Mouse (Mus musculus) intestine, embryonic 14.5 days (tissue): ENCODE measurements around the gene Spef1. TPM values are rescaled to one million over a fixed set of nuclear protein-coding genes. Genes with fewer than 3 reads are reported as not detected.
"Not testable (repeated sequence)": the region's sequence is repeated elsewhere in the genome, so short reads cannot be mapped to it uniquely, and the experiment has no call there.

Source experiments
- ATAC-seq: fragments of 200-750 bp; cut with Nextera tagmentation; replicated peaks from 2 replicates; pipeline ENCODE4 v1.8.0; 2017; ENCODE audit warnings: low read depth, moderate number of reproducible peaks, moderate TSS enrichment, moderate library complexity; ENCODE audit not compliant: low FRiP score, low TSS enrichment
- DNase-seq: peaks from one replicate; pipeline ENCODE4 v3.0.0-alpha.2; 2018; ENCODE audit warnings: low spot score
- H3K27ac ChIP-seq: fragments of 300-500 bp; sonication (generic); 2 replicates; pipeline ENCODE4 v1.5.1; 2014; ENCODE audit warnings: low read depth, mild to moderate bottlenecking, control low read depth
- H3K27me3 ChIP-seq: fragments of 300-500 bp; sonication (generic); replicated peaks from 2 replicates; pipeline ENCODE4 v1.6.1; 2014; ENCODE audit warnings: low read length, control low read depth; ENCODE audit not compliant: control insufficient read depth, insufficient read depth
- H3K36me3 ChIP-seq: fragments of 300-500 bp; sonication (generic); 2 replicates; pipeline ENCODE4 v1.6.1; 2014; ENCODE audit warnings: low read length, control low read depth; ENCODE audit not compliant: control insufficient read depth, insufficient read depth
- H3K4me1 ChIP-seq: fragments of 300-500 bp; sonication (generic); replicated peaks from 2 replicates; pipeline ENCODE4 v1.6.1; 2014; ENCODE audit warnings: low read length, control low read depth, mixed read lengths; ENCODE audit not compliant: control insufficient read depth, insufficient read depth
- H3K4me2 ChIP-seq: fragments of 300-500 bp; sonication (generic); 2 replicates; pipeline ENCODE4 v1.6.1; 2014; ENCODE audit warnings: low read length
- H3K4me3 ChIP-seq: fragments of 300-500 bp; sonication (generic); 2 replicates; pipeline ENCODE4 v1.5.1; 2014; ENCODE audit warnings: low read depth, low read length, control low read depth, mixed read lengths
- H3K9ac ChIP-seq: fragments of 300-500 bp; sonication (generic); 2 replicates; pipeline ENCODE4 v1.6.1; 2014; ENCODE audit warnings: mild to moderate bottlenecking, low read length
- H3K9me3 ChIP-seq: fragments of 300-500 bp; sonication (generic); 2 replicates; pipeline ENCODE4 v1.6.1; 2016; ENCODE audit warnings: low read length, control low read depth; ENCODE audit not compliant: control insufficient read depth
- WGBS: fragments of 180-500 bp; shearing (Covaris S2); extraction: QIAGEN DNeasy Blood & Tissue Kit; methylation state at CpG from one replicate; pipeline ENCODE4 v1.1.7; 2014; 5-methylcytosine and 5-hydroxymethylcytosine counted together
- polyA plus RNA-seq: library from polyadenylated mRNA; unstranded; fragments of >200 nt; fragmentation: Nextera tagmentation; extraction: Ambion mirVana; gene quantifications from 2 replicates; pipeline ENCODE4 v1.2.1, GENCODE M21; 2014

Spef1 gene
- polyA plus RNA-seq = 5.8 and 6.4 TPM in 2 replicates

DNA sequence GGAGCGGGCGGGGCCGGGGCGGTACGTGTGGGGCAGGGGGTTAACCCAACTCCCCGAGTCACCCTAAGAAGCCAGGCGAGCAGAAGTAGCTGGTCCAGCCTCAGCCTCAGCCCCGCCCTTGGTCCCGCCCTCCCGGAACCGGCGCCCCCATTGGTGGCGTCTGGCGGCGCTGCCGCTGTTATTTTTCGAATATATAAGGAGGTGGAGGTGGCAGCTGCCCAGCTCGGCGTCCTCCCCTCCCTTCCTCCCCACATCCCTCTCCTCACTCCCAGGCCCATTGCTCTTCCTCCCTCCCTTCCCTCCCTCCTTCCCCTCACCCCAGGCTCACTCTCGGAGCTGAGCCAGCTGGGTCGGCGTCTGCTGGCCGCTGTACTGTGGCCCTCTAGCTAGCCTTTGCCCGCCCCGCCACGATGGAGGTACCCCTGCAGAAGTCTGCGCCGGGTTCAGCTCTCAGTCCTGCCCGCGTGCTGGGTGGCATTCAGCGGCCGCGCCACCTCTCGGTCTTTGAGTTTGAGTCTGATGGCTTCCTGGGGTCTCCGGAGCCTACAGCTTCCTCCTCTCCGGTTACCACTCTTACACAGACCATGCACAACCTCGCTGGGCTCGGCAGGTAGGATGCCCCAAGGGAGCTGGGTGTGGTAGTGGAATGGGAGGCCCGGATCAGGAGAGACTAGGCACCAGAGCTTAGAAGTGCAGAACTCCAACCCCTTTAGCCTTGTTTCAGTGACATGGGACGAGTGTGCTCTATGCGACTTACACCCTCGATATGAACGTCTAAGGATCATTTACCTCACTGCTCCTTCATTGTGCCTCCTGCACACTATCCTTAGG lies at the start of gene Spef1, which contains the start of gene Cdc25b:
TSS of gene Spef1 (minus strand) at position 512 of the 831 bp plus-strand sequence.
TSS of gene Cdc25b (plus strand) at position 179 of the 831 bp plus-strand sequence.
- Histone ChIP-seq H3K4me1 (peaks cover 29% of the 10 kb centered on the region), H3K27me3 (no peaks in the 10 kb centered on the region), H3K27ac (peak within 1 kb of the TSS; percentile 58; the same call in 1 of the 2 replicates), H3K9ac (peak within 1 kb of the TSS; percentile 69), H3K36me3 (peaks cover 6% of the 10 kb centered on the region; the same call in 1 of the 2 replicates), H3K4me2 (peak within 1 kb of the TSS; percentile 69), H3K4me3 (peak within 1 kb of the TSS; percentile 66), H3K9me3 (no peaks in the 10 kb centered on the region)
- DNase-seq = peak; percentile 92
- peak; percentile 93 for ATAC-seq
- under 1% methylated on average over 36 of the region's 43 CpGs for WGBS

DNA sequence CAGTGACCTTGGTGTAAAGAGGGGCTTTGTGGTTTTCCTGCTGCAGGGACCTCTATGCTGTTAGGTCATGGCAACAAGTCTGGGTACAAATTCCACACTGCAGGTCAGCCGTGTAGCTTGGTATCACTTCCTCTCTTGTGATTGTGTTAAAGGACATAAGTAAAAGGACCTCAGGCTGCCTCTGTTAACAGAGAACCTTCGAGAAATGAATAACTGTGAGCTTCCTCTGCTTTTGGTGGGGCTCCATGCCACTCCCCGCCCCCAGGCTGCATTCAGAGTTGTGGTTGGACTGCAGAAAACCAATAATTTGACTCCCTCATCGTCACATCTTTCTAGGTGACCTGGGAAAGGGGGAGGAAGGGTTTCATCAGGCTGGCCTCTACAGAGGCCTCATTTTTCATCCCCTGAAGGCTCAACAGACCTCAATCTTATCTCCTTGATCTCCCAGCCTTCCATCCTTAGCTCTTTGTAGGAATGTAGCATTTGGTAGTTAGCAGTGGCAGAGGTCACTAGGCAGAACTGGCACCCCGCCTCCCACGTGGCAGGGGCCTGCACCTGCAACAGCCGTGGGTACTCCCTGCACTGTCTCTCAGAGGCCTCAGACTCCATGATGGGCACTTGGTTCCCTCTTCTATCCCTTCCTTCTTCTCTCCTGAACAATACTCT lies 48.0 kb upstream of the Spef1 start:
- Histone ChIP-seq H3K27ac (no peak overlapping the region), H3K4me2 (peak overlapping the region; percentile 97), H3K36me3 (peaks cover 16% of the 10 kb centered on the region), H3K9me3 (no peaks in the 10 kb centered on the region), H3K4me3 (peak overlapping the region; percentile 67; the same call in 1 of the 2 replicates), H3K9ac (peak overlapping the region; percentile 69; the same call in 1 of the 2 replicates), H3K27me3 (no peaks in the 10 kb centered on the region), H3K4me1 (peaks cover 18% of the 10 kb centered on the region)
- no peak for DNase-seq
- no peak for ATAC-seq
- 71% methylated on average over 7 of the region's 7 CpGs for WGBS

DNA sequence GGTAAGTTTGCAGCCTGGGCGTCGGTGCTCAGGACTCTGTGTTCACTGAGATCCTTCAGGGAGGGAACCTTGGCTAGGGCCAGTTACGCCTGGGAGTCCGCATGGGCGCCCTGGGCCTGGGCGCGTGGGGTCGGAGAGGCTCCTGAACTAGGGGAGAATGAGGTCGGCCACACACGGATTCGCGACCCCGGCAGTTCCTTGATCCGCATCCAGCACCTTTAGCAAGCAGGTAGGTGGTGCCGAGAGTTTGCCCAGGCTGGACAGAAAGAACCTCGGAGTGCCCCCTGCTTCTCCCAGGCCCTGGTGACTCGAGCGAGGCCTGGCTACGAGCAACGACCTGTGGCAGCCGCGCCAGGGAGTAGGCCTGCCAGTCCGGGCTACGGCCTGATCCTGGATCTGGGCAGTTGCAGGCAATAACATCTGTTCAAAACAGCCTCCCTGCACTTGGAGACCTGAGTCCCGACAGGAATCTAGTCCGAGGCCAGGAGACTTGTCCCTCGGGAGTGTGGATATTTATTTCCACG lies 47.1 kb upstream of the Spef1 start:
- peak overlapping the region; percentile 69 for H3K9ac ChIP-seq
- DNase-seq (no peak), ATAC-seq (peak; percentile 48; the same call in 1 of the 2 replicates)
- H3K4me2 ChIP-seq = peak overlapping the region; percentile 97
- WGBS = 13% methylated on average over 28 of the region's 28 CpGs
- peaks cover 18% of the 10 kb centered on the region for H3K4me1 ChIP-seq
- H3K4me3 ChIP-seq = peak overlapping the region; percentile 67
- no peaks in the 10 kb centered on the region for H3K9me3 ChIP-seq
- peak overlapping the region; percentile 16; the same call in 1 of the 2 replicates for H3K27ac ChIP-seq
- H3K36me3 ChIP-seq = peaks cover 7% of the 10 kb centered on the region
- H3K27me3 ChIP-seq = no peaks in the 10 kb centered on the region

DNA sequence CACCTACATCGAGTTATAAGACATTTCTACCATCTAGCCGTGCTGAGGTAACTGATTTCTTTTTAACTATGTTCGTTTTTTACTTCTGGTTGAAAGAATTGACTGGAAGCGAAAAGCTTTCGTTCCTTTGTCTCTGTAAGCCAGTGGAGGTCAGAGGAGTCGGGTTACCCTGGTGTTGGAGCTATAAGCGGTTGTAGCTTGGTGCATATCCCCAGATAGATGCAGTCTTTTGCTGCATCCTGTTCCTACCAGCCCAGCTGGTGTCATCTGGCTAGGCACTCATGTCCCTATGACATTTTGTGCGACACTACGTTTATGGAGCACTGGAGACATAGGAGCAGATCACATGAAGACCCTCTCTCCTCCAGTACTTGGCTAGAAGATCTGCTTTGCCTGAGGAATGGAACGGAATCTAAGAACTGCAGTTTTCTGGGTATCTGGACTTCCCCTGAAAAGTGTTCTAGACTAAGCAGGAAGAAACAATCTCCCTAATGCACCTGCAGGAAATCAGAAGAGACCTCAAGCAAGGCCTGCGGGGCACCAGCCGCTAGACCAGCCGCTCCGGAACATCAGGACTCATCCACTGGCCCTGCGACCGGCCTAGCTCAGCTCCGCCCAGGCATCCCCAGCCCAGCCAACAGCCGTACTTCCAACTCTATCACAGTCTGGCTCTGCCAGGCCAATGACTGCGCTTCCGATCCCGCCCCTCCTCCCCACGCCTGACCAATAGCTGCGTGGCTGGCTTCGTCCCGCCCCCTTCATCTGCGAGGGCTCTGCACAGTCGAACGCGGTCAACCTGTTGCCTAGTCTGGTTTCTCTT lies 46.4 kb upstream of the Spef1 start, which contains the start of gene Mavs:
TSS of gene Mavs (plus strand) at position 757 of the 820 bp plus-strand sequence.
- WGBS = 14% methylated on average over 29 of the region's 29 CpGs
- Histone ChIP-seq H3K27ac (peak within 1 kb of the TSS; percentile 16; the same call in 1 of the 2 replicates), H3K9me3 (no peaks in the 10 kb centered on the region), H3K36me3 (peaks cover under 1% of the 10 kb centered on the region; the same call in 1 of the 2 replicates), H3K4me1 (peaks cover 18% of the 10 kb centered on the region), H3K9ac (peak within 1 kb of the TSS; percentile 69), H3K27me3 (no peaks in the 10 kb centered on the region), H3K4me2 (peak within 1 kb of the TSS; percentile 97), H3K4me3 (peak within 1 kb of the TSS; percentile 67)
- peak; percentile 100 for ATAC-seq
- DNase-seq = peak; percentile 96

DNA sequence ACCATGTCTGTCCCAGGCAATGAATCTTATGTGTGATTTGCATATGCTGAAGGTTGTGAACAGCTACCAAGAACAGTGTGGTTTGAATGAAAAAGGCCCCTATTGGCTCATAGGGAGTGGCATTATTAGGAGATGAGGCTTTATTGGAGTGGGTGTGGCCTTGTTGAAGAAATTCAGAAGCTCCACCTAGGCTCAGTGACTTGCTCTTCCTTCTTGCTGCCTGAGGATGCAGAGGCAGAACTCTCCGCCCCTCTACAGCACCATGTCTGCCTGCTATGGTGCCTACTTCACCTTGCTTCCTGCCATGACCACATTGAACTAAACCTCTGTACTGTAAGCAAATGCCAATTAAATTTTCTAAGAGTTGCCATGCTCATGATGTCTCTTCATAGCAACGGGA lies 45.5 kb upstream of the Spef1 start:
- no peaks in the 10 kb centered on the region for H3K36me3 ChIP-seq
- peaks cover 18% of the 10 kb centered on the region for H3K4me1 ChIP-seq
- no peaks in the 10 kb centered on the region for H3K27me3 ChIP-seq
- no peak overlapping the region for H3K9ac ChIP-seq
- H3K9me3 ChIP-seq = no peaks in the 10 kb centered on the region
- no peak for DNase-seq
- H3K4me2 ChIP-seq = no peak overlapping the region
- no peak for ATAC-seq
- H3K27ac ChIP-seq = no peak overlapping the region
- 68% methylated on average over 2 of the region's 2 CpGs for WGBS
- H3K4me3 ChIP-seq = no peak overlapping the region

DNA sequence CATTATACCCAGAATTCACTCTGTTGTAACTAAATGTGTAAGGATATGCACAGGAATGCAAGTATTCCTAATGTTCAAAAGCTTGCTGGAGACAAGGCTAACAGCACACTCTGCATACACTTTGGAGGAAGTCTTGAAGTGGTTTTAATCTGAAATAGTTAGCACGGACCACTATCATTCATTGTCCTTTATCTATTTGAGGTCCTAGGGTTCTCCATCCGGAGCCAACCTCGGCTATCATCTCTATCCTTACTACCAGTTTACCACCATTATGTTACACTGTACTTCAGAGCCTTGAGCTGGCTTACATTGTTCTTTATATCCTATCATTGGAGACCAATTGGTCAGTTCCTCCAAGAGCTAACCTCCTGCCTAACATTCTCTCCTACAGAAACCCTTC lies 40.2 kb upstream of the Spef1 start:
- no peak overlapping the region for H3K4me3 ChIP-seq
- DNase-seq (no peak), ATAC-seq (no peak)
- no peaks in the 10 kb centered on the region for H3K9me3 ChIP-seq
- H3K4me2 ChIP-seq = no peak overlapping the region
- no peaks in the 10 kb centered on the region for H3K36me3 ChIP-seq
- H3K4me1 ChIP-seq = no peaks in the 10 kb centered on the region
- no peaks in the 10 kb centered on the region for H3K27me3 ChIP-seq
- WGBS = 83% methylated on average over 3 of the region's 3 CpGs
- no peak overlapping the region for H3K27ac ChIP-seq
- H3K9ac ChIP-seq = no peak overlapping the region

DNA sequence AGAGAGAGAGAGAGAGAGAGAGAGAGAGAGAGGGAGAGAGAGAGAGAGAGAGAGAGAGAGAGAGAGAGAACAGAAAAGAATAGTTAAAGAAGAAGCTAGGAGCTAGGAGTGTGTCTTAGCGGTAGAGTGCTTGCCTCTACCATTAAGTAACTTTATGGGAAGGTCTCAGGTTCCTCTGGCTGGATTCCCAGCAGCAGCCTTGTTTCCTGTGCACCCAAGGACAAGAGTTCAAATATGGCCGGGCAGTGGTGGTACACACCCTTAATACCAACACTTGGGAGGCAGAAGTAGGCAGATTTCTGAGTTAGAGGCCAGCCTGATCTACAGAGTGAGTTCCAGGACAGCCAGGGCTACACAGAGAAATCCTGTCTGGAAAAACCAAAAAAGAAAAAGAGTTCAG lies 39.6 kb upstream of the Spef1 start:
- H3K4me3 ChIP-seq, H3K4me2 ChIP-seq, H3K36me3 ChIP-seq, ATAC-seq, H3K27ac ChIP-seq, H3K4me1 ChIP-seq, H3K27me3 ChIP-seq, H3K9me3 ChIP-seq, DNase-seq, H3K9ac ChIP-seq: not testable (repeated sequence)
- 80% methylated on average over 2 of the region's 2 CpGs for WGBS

DNA sequence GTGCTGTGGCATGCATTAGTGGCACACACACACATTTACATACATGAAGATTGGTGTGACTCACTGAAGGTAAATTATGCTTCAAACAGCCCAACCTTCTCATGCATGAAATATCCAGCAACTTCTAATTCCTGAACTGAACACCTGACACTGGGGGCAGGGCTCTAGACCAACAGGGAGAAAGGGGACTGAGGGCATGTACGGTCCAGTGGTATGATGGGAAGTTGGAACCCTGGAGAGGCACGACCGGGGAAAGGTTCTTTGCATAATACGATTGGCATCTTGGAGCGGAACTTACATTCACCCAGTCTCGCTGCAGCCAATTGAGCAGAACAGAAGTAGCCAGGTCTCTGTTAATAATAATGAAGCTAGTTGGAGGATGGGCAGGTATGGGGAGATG lies 38.1 kb upstream of the Spef1 start:
- ATAC-seq (no peak), DNase-seq (no peak)
- no peaks in the 10 kb centered on the region for H3K27me3 ChIP-seq
- H3K27ac ChIP-seq = no peak overlapping the region
- WGBS = 91% methylated on average over 6 of the region's 6 CpGs
- no peaks in the 10 kb centered on the region for H3K36me3 ChIP-seq
- H3K9me3 ChIP-seq = no peaks in the 10 kb centered on the region
- H3K4me1 ChIP-seq = no peaks in the 10 kb centered on the region
- H3K9ac ChIP-seq = no peak overlapping the region
- H3K4me2 ChIP-seq = no peak overlapping the region
- no peak overlapping the region for H3K4me3 ChIP-seq
